Mouse (Mus musculus) G1E (cell line): ENCODE results near the gene Prrx1.
A peak's percentile ranks its signal among the peaks of the same experiment; 100 is the strongest.

Experiments
- CTCF ChIP-seq: IDR thresholded peaks from 2 replicates; pipeline ENCODE4 v1.5.1; 2012; ENCODE audit warnings: low read depth, low read length, inconsistent platforms, mixed read lengths
- GATA1 ChIP-seq: IDR thresholded peaks from 2 replicates; pipeline ENCODE4 v1.6.1; 2012; ENCODE audit warnings: borderline replicate concordance, low read length, inconsistent platforms, mixed read lengths
- POLR2AphosphoS5 ChIP-seq: IDR thresholded peaks from 2 replicates; pipeline ENCODE4 v1.6.1; 2012; ENCODE audit warnings: low read depth, low read length, inconsistent platforms; ENCODE audit not compliant: insufficient replicate concordance
- TAL1 ChIP-seq: conservative IDR thresholded peaks from 2 replicates; pipeline ENCODE4 v1.6.1; 2012; ENCODE audit warnings: low read depth, low read length, inconsistent platforms, mixed read lengths

DNA sequence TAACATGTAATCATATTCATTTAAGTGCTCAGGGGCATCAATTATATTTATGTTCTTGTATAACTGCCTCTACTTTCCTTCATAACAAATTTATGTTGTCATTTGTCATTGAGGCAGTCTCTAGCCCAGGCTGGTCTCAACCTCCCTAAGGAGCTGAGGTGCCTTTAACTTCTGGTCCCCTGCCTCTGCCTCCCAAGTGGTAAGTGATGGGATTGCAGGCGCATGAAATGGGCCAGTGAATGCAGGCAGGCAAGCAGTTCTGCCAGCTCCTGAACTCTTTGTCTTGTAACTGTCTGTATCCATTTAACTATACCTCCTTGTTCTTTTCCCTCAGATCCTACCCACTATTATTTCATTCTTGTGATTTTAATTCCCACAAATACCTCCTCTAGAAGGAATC is 31.4 kb upstream of the Prrx1 start:
- TF ChIP-seq CTCF, result peak; percentile 29; the same call in 1 of the 2 replicates
- TF ChIP-seq TAL1, result no peak
- no peak for TF ChIP-seq GATA1
- TF ChIP-seq POLR2AphosphoS5, result no peak
